Mouse (Mus musculus): ENCODE results near the gene Swap70. TPM values are rescaled to one million over a fixed set of nuclear protein-coding genes. Genes with fewer than 3 reads are reported as not detected.

Gene Swap70
- polyA plus RNA-seq, 1 experiment from 2014 or later: 22.3 TPM

DNA sequence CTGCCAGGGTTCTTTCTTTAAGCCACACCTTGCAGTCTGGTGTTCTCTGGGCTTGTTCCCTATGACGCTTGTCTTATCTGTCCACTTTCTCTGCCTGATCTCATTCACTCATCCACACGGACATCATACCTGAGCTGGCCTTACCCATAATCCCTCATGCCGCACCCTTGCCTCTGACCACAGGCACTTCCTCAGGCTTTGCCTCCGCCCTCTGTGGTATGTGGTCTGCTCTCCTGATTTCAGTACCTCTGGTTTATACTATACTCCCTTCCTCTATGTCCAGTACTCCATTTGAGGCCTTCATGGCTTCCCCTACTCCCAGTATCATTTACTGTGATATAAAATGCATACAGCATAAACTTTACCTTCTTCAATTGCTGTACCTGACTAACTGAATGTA lies 17.3 kb upstream of the Swap70 start:
- no peak overlapping the region for H3K9ac ChIP-seq (ENCODE audit: low read length)
- no peak for ATAC-seq (replicated peaks; ENCODE audit: extremely low read depth, insufficient read depth, low FRiP score)
- WGBS: 80% methylated on average over 4 of the region's 4 CpGs
- H3K4me1 ChIP-seq (ENCODE audit: control insufficient read depth, insufficient read depth, low read length): no peaks in the 10 kb centered on the region
- no peaks in the 10 kb centered on the region for H3K27me3 ChIP-seq (ENCODE audit: control insufficient read depth, insufficient read depth, low read length)
- no peaks in the 10 kb centered on the region for H3K36me3 ChIP-seq (ENCODE audit: control insufficient read depth, insufficient read depth)
- no peak overlapping the region for H3K4me3 ChIP-seq (ENCODE audit: low read length)
- H3K27ac ChIP-seq (ENCODE audit: low read length): no peak overlapping the region
- no peak overlapping the region for H3K4me2 ChIP-seq (ENCODE audit: low read depth, low read length)
- H3K9me3 ChIP-seq (replicated peaks; ENCODE audit: control insufficient read depth, low read length): peaks cover 14% of the 10 kb centered on the region

DNA sequence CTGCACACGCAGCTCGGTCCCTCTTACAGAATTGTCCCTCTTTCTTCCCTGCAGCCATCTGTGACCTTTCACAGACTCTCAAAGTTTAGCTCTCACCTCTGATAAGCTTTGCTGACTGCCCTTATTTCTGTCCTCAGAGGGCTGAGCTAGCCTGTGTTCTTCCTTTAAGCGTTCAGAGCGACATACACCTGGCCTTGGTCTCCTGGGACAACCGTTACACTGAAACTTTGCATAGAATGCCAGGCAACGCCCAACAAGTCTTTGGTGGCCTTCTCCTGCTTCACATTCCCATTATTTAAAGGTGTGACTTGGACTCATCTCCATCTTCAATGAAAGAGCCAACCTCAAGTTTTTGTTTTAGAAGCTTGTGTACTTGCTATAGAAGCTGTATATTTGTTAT lies 13.2 kb upstream of the Swap70 start:
- no peak for ATAC-seq (replicated peaks; ENCODE audit: extremely low read depth, insufficient read depth, low FRiP score)
- 83% methylated on average over 6 of the region's 6 CpGs for WGBS
- Histone ChIP-seq H3K9ac (ENCODE audit: low read length) (no peak overlapping the region), H3K4me2 (ENCODE audit: low read depth, low read length) (no peak overlapping the region), H3K27ac (ENCODE audit: low read length) (no peak overlapping the region), H3K4me1 (ENCODE audit: control insufficient read depth, insufficient read depth, low read length) (no peaks in the 10 kb centered on the region), H3K9me3 (replicated peaks; ENCODE audit: control insufficient read depth, low read length) (peaks cover 14% of the 10 kb centered on the region), H3K36me3 (ENCODE audit: control insufficient read depth, insufficient read depth) (no peaks in the 10 kb centered on the region), H3K27me3 (ENCODE audit: control insufficient read depth, insufficient read depth, low read length) (no peaks in the 10 kb centered on the region), H3K4me3 (ENCODE audit: low read length) (no peak overlapping the region)

DNA sequence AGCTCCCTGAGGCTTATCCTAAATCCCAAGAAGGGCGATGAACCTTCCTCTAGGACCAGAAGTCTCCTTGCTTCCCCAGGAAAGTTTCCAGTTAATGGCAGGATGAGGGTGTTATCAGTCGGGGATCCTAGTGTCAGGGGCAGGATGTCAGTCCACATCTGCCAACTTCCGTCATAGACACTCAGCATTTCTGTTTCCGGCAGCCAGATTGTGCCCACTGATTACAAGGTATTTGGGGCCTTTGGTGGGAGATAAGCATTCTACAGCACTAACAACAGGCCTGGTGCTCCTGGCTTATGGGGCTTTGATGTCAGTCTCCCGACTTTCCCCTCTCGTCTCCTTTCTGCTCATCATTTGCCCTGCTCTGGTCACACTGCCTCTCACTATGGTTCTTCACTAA lies 12.1 kb upstream of the Swap70 start:
- Histone ChIP-seq H3K27ac (ENCODE audit: low read length) (no peak overlapping the region), H3K36me3 (ENCODE audit: control insufficient read depth, insufficient read depth) (no peaks in the 10 kb centered on the region), H3K9me3 (replicated peaks; ENCODE audit: control insufficient read depth, low read length) (peaks cover 14% of the 10 kb centered on the region), H3K4me2 (ENCODE audit: low read depth, low read length) (no peak overlapping the region), H3K9ac (ENCODE audit: low read length) (no peak overlapping the region), H3K27me3 (ENCODE audit: control insufficient read depth, insufficient read depth, low read length) (no peaks in the 10 kb centered on the region), H3K4me3 (ENCODE audit: low read length) (no peak overlapping the region), H3K4me1 (ENCODE audit: control insufficient read depth, insufficient read depth, low read length) (no peaks in the 10 kb centered on the region)
- WGBS: 57% methylated on average over 6 of the region's 6 CpGs
- no peak for ATAC-seq (replicated peaks; ENCODE audit: extremely low read depth, insufficient read depth, low FRiP score)

DNA sequence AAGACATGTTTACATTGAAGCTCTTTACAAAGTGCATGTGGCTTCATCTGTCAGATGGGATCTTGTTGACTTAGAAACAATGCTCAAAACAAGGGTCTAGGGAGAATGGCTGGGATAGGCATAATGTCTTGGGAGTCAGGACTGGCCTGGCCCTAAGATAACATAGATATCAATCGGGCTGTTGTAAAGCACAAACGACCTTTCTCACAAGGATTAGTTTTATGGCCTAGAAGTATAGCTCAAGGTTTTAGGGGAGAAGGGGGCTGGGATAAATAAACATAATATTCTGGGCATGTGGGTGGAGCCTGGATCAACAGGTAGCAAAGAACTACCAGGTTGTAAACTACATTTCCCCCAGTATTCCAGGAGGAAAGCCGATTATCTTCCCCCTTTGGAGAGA lies 10.5 kb upstream of the Swap70 start:
- Histone ChIP-seq H3K9me3 (replicated peaks; ENCODE audit: control insufficient read depth, low read length) (peaks cover 11% of the 10 kb centered on the region), H3K36me3 (ENCODE audit: control insufficient read depth, insufficient read depth) (no peaks in the 10 kb centered on the region), H3K4me1 (ENCODE audit: control insufficient read depth, insufficient read depth, low read length) (no peaks in the 10 kb centered on the region), H3K9ac (ENCODE audit: low read length) (no peak overlapping the region), H3K27me3 (ENCODE audit: control insufficient read depth, insufficient read depth, low read length) (no peaks in the 10 kb centered on the region), H3K27ac (ENCODE audit: low read length) (no peak overlapping the region), H3K4me2 (ENCODE audit: low read depth, low read length) (no peak overlapping the region), H3K4me3 (ENCODE audit: low read length) (no peak overlapping the region)
- WGBS: 66% methylated on average over 3 of the region's 3 CpGs
- ATAC-seq (replicated peaks; ENCODE audit: extremely low read depth, insufficient read depth, low FRiP score): no peak

GRCm38 (mm10) chr7:110214882-110215281 lies 6.6 kb upstream of the Swap70 start:
- H3K9me3 ChIP-seq (replicated peaks; ENCODE audit: control insufficient read depth, low read length): no peaks in the 10 kb centered on the region
- H3K4me3 ChIP-seq (ENCODE audit: low read length): no peak overlapping the region
- WGBS: 40% methylated on average over 3 of the region's 3 CpGs
- no peaks in the 10 kb centered on the region for H3K4me1 ChIP-seq (ENCODE audit: control insufficient read depth, insufficient read depth, low read length)
- no peak for ATAC-seq (replicated peaks; ENCODE audit: extremely low read depth, insufficient read depth, low FRiP score)
- no peaks in the 10 kb centered on the region for H3K27me3 ChIP-seq (ENCODE audit: control insufficient read depth, insufficient read depth, low read length)
- H3K27ac ChIP-seq (ENCODE audit: low read length): peak overlapping the region; percentile 35; the same call in 1 of the 2 replicates
- no peaks in the 10 kb centered on the region for H3K36me3 ChIP-seq (ENCODE audit: control insufficient read depth, insufficient read depth)
- H3K4me2 ChIP-seq (ENCODE audit: low read depth, low read length): no peak overlapping the region
- no peak overlapping the region for H3K9ac ChIP-seq (ENCODE audit: low read length)

GRCm38 (mm10) chr7:110221051-110221585 lies 393 bp upstream of the Swap70 start:
- peak overlapping the region; percentile 90 for H3K4me3 ChIP-seq (ENCODE audit: low read length)
- 17% methylated on average over 8 of the region's 8 CpGs for WGBS
- peak overlapping the region; percentile 96 for H3K27ac ChIP-seq (ENCODE audit: low read length)
- ATAC-seq (replicated peaks; ENCODE audit: extremely low read depth, insufficient read depth, low FRiP score): peak; percentile 33; the same call in 1 of the 2 replicates
- peak overlapping the region; percentile 76 for H3K4me2 ChIP-seq (ENCODE audit: low read depth, low read length)
- H3K4me1 ChIP-seq (ENCODE audit: control insufficient read depth, insufficient read depth, low read length): peaks cover 8% of the 10 kb centered on the region; the same call in 1 of the 2 replicates
- no peaks in the 10 kb centered on the region for H3K9me3 ChIP-seq (replicated peaks; ENCODE audit: control insufficient read depth, low read length)
- H3K36me3 ChIP-seq (ENCODE audit: control insufficient read depth, insufficient read depth): no peaks in the 10 kb centered on the region; the same call in 1 of the 2 replicates
- no peaks in the 10 kb centered on the region for H3K27me3 ChIP-seq (ENCODE audit: control insufficient read depth, insufficient read depth, low read length)
- H3K9ac ChIP-seq (ENCODE audit: low read length): peak overlapping the region; percentile 95

- H3K36me3 ChIP-seq (ENCODE audit: control insufficient read depth, insufficient read depth): peaks cover 3% of the 10 kb centered on the region
- no peak for ATAC-seq (replicated peaks; ENCODE audit: extremely low read depth, insufficient read depth, low FRiP score)
- H3K4me1 ChIP-seq (ENCODE audit: control insufficient read depth, insufficient read depth, low read length): peaks cover 8% of the 10 kb centered on the region; the same call in 1 of the 2 replicates
- no peaks in the 10 kb centered on the region for H3K9me3 ChIP-seq (replicated peaks; ENCODE audit: control insufficient read depth, low read length)
- no peak overlapping the region for H3K27ac ChIP-seq (ENCODE audit: low read length)
- no peaks in the 10 kb centered on the region for H3K27me3 ChIP-seq (ENCODE audit: control insufficient read depth, insufficient read depth, low read length)
- 20% methylated on average over 12 of the region's 12 CpGs for WGBS
- peak overlapping the region; percentile 95 for H3K9ac ChIP-seq (ENCODE audit: low read length)
- H3K4me2 ChIP-seq (ENCODE audit: low read depth, low read length): peak overlapping the region; percentile 76
- H3K4me3 ChIP-seq (ENCODE audit: low read length): peak overlapping the region; percentile 90
Observed at GRCm38 (mm10) chr7:110222583-110223182, 1.2 kb downstream of the Swap70 start.

DNA sequence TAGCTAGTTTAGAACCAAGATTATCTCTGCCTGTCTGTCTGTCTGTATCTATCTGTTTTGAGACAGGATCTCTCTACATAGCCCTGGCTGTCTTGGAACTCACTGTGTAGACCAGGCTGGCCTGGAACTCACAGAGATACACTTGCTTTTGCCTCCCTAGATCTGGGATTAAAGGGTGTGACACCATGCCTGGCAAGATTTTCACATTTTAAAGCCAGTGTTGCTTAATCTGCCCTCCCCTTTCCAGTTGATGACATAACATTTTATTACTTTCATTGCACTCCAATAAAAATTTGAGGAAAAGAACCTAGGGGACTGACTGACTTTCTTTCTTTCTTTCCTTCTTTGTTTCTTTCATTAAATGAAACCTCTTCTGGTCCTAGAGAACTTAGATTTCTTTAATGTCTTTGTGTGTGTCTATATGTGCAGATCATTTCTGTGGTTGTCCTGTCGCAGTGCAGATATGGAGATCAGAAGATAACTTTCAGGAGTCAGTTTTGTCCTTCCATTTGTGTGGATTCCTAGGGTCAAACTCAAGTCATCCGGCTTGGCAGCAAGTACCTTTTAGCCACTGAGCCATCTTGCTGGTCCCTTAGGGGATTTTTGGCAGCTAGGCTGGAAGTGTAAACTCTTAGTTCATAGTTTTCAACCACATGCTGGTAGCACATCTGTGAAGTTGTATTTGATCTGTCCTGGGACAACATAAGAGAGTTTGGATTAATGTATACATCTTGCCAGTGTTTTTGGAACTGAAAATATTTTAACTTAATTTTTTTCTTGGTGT lies 2.4 kb downstream of the Swap70 start:
- Histone ChIP-seq H3K4me2 (ENCODE audit: low read depth, low read length) (peak overlapping the region; percentile 36), H3K9me3 (replicated peaks; ENCODE audit: control insufficient read depth, low read length) (no peaks in the 10 kb centered on the region), H3K9ac (ENCODE audit: low read length) (no peak overlapping the region), H3K4me3 (ENCODE audit: low read length) (no peak overlapping the region), H3K36me3 (ENCODE audit: control insufficient read depth, insufficient read depth) (peaks cover 3% of the 10 kb centered on the region), H3K4me1 (ENCODE audit: control insufficient read depth, insufficient read depth, low read length) (peaks cover 8% of the 10 kb centered on the region; the same call in 1 of the 2 replicates), H3K27ac (ENCODE audit: low read length) (no peak overlapping the region), H3K27me3 (ENCODE audit: control insufficient read depth, insufficient read depth, low read length) (no peaks in the 10 kb centered on the region)
- ATAC-seq (replicated peaks; ENCODE audit: extremely low read depth, insufficient read depth, low FRiP score): no peak
- 63% methylated on average over 2 of the region's 2 CpGs for WGBS

DNA sequence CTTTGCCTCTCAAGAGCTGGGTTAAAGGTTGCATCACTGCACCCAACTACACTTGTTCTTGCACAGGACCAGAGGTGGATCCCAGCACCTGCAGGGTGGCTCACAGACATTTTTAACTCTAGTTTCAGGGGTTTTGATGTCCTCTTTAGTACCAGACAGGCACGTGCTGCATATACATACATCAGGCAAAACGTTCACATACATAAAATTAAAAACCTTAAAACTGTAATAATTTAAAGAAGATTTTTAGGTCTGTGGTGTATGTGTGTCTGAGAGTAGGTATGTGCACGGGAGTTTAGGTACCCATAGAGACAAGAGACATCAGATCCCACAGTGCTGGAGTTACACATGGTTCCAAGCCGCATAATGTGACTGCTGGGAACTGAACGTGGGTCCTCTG lies 5.0 kb downstream of the Swap70 start:
- peaks cover 8% of the 10 kb centered on the region; the same call in 1 of the 2 replicates for H3K4me1 ChIP-seq (ENCODE audit: control insufficient read depth, insufficient read depth, low read length)
- H3K9ac ChIP-seq (ENCODE audit: low read length): no peak overlapping the region
- ATAC-seq (replicated peaks; ENCODE audit: extremely low read depth, insufficient read depth, low FRiP score): no peak
- H3K27ac ChIP-seq (ENCODE audit: low read length): no peak overlapping the region
- H3K9me3 ChIP-seq (replicated peaks; ENCODE audit: control insufficient read depth, low read length): no peaks in the 10 kb centered on the region
- no peak overlapping the region for H3K4me2 ChIP-seq (ENCODE audit: low read depth, low read length)
- H3K36me3 ChIP-seq (ENCODE audit: control insufficient read depth, insufficient read depth): peaks cover 3% of the 10 kb centered on the region
- WGBS: 90% methylated on average over 5 of the region's 5 CpGs
- H3K4me3 ChIP-seq (ENCODE audit: low read length): no peak overlapping the region
- no peaks in the 10 kb centered on the region for H3K27me3 ChIP-seq (ENCODE audit: control insufficient read depth, insufficient read depth, low read length)
